Mouse (Mus musculus): ENCODE measurements around the gene Cbx2. TPM values are rescaled to one million over a fixed set of nuclear protein-coding genes. Genes with fewer than 3 reads are reported as not detected.

Gene Cbx2
- polyA plus RNA-seq (2014; fragmentation: Illumina TruSeq; extraction: RNeasy Lipid Tissue Mini Kit (QIAGEN cat#74804); ENCODE audit: low replicate concordance) = 0.22 TPM

DNA sequence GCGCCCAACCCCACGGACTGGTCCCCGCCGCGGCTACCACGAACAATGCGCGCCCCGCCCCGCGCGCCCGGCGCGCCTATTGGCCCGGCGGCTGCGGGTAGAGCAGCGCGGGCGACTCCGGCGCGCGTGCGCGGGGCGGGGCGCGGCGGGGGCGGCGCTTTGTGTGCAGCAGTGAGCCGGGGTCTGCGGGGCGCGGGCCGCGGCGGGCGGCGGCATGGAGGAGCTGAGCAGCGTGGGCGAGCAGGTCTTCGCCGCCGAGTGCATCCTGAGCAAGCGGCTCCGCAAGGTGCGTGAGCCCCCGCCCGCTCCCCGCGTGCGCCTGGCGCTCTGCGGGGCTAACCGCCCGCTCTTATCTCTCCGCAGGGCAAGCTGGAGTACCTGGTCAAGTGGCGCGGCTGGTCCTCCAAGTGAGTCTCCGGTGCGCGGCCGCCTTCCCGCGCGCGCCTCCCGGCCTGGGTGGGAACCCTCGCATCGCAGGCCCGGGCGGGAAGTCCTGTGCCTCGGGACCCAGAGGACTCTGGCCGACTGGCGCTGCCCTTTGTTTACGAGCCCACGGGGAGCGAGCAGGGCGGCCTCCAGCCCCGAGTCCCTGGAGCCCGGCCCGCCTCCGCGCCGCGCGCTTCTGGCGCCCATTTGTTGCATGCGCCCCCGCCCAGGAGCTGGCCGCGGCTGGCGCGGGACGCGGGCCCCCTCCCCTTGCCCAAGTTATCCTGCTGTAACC, at the start of gene Cbx2:
Gene Cbx2, plus strand, starts transcription at position 68 of the 721 bp plus-strand sequence.

DNA sequence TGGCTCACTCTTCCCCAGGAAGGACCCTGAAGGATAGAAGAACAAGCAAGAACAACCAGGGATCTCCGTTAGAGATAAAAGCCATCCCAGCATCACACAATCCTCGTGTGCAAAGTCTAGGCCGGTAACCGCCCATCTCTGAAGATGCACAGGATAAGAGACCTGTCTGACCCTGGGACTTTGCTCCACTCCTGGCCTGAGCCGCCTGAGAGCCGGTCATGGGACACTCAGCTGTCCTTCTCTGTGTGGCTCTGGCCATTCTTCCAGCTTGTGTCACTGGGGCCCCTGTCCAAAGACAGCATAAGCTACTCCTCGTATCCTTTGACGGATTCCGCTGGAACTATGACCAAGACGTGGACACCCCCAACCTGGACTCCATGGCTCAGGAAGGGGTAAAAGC, 34.8 kb upstream of the Cbx2 start, which contains the start of gene Enpp7:
Gene Enpp7, plus strand, starts transcription at position 190 of the 400 bp plus-strand sequence.

DNA sequence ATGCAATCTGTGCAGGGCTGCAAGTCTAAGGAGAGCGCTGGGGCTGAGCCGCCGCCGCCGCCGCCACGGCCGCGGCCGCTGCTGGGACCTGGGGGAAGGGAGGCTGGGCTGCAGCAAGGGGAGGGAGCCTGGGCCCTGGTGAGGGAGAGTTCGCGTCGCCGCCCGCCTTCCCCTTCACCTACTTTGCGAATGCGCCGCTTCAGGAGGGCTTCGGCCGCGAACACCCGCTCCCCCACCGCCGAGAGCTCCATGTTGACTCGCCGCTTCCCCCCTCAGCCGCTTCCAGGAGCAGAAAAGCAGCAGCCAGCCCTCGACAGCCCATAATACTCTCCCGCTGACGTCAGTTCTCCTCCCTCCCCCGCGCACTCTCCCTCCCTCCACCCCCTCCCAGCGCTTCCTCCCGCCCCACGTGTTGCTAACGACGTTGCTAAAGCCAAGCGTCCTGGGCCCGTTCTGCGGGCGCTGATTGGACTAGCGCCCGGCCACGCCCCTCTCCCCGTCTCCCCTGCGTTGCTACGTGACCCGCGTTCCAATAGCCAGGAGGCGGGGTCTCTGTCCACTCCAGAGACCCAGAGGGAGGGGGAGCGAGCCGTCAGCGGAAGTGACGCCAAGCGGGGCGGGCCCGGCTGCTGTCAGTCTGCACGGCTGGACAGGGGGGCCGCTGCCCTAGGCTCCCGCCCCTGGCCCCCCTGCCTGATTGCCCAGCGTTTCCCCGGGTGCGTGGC, 18.0 kb downstream of the Cbx2 start, which contains the start of gene Cbx8:
Gene Cbx8, minus strand, starts transcription at position 370 of the 725 bp plus-strand sequence.

Other genes with a start within 250 kb of the Cbx2 start
- gene Rbfox3, start 111.4 kb upstream of the Cbx2 start, polyA plus RNA-seq (2014; fragmentation: Illumina TruSeq; extraction: RNeasy Lipid Tissue Mini Kit (QIAGEN cat#74804); ENCODE audit: low replicate concordance) = 0.48 TPM
- 1.9 TPM for gene Enpp7, start 34.8 kb upstream of the Cbx2 start, polyA plus RNA-seq (2014; fragmentation: Illumina TruSeq; extraction: RNeasy Lipid Tissue Mini Kit (QIAGEN cat#74804); ENCODE audit: low replicate concordance)
- gene Cbx8, start 18.0 kb downstream of the Cbx2 start, polyA plus RNA-seq (2014; fragmentation: Illumina TruSeq; extraction: RNeasy Lipid Tissue Mini Kit (QIAGEN cat#74804); ENCODE audit: low replicate concordance) = 1.0 TPM
- 3.2 TPM for gene Cbx4, start 63.3 kb downstream of the Cbx2 start, polyA plus RNA-seq (2014; fragmentation: Illumina TruSeq; extraction: RNeasy Lipid Tissue Mini Kit (QIAGEN cat#74804); ENCODE audit: low replicate concordance)
- 1.0 TPM for gene Tbc1d16, start 205.5 kb downstream of the Cbx2 start, polyA plus RNA-seq (2014; fragmentation: Illumina TruSeq; extraction: RNeasy Lipid Tissue Mini Kit (QIAGEN cat#74804); ENCODE audit: low replicate concordance)
- gene Ccdc40, start 205.6 kb downstream of the Cbx2 start, polyA plus RNA-seq (2014; fragmentation: Illumina TruSeq; extraction: RNeasy Lipid Tissue Mini Kit (QIAGEN cat#74804); ENCODE audit: low replicate concordance) = not detected
- gene Gaa, start 244.9 kb downstream of the Cbx2 start, polyA plus RNA-seq (2014; fragmentation: Illumina TruSeq; extraction: RNeasy Lipid Tissue Mini Kit (QIAGEN cat#74804); ENCODE audit: low replicate concordance) = not detected

Measured in small intestine, adult 10 weeks (tissue).